Mouse (Mus musculus): Measurements from ENCODE around the gene Olfr1222.
"Not testable (repeated sequence)": the region's sequence is repeated elsewhere in the genome, so short reads cannot be mapped to it uniquely, and the experiment has no call there.

The Olfr1222 gene

DNA sequence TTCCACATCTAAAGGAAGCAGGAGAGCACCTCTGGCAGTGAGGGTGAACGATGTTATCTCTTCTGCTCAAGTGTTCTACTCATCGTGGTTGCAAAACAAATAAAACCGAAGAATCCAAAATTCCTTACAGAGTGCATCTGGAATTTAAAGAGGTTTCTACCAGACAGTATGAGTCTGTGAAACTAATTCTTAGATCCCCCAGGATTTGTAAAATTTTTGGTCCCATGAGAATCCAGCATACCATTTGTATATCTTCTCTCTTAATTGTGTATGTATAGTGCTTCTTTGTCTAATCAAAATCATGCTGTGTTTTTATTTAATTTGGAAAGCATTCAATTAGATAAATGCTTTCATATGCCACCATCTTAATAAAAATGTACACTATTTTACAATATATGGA, at the start of gene Olfr1222:
Gene Olfr1222, minus strand, starts transcription at position 101 of the 400 bp plus-strand sequence.
- DNase-seq (ENCODE audit: low spot score) = no peak

DNA sequence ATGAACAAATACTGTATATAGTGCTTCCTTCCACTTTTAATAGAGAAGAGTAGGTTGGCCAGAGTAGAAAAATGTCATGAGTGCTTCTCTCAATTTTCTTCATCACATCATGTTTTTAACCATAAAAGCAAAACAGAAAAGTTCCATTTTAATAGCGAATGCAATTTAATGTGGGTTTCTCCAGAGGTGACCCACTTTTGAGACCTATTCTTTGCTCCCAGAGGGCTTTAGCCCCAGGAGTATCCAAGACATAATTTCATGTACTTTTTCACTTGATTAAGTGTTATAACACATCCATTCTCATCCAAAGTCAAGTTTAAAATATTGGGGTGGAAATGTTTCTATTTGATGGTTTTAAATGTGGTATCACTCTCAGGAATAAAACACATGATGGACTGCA, 41.7 kb upstream of the Olfr1222 start, which contains the start of gene Olfr1225:
Gene Olfr1225, minus strand, starts transcription at position 101 of the 400 bp plus-strand sequence.
- no peak for DNase-seq (ENCODE audit: low spot score)

- DNase-seq (ENCODE audit: low spot score) = not testable (repeated sequence)
These were observed 31.9 kb upstream of the Olfr1222 start for GRCm38 (mm10) chr2:89164711-89165110.

DNA sequence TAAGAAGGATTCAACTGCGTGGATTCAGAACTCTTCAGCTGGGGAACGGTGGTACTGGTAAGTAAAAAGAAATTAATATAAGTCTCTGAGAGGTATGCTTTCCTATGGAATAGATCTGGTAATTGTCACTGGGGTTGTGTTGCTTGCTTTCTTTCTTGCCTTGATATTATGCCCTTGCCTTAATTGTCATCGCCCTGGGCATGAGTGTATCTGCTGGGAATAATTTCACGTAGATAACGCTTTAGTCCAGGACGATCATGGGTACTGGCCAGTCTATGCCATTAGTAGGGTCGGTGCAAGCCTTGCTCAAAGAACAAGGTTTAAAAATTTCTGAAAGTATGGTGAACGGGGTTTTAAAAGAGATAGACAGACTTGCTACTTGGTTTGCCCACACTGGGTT, 31.1 kb upstream of the Olfr1222 start, which contains the start of gene Olfr1224-ps1:
Gene Olfr1224-ps1, minus strand, starts transcription at position 101 of the 400 bp plus-strand sequence.
- not testable (repeated sequence) for DNase-seq (ENCODE audit: low spot score)

DNA sequence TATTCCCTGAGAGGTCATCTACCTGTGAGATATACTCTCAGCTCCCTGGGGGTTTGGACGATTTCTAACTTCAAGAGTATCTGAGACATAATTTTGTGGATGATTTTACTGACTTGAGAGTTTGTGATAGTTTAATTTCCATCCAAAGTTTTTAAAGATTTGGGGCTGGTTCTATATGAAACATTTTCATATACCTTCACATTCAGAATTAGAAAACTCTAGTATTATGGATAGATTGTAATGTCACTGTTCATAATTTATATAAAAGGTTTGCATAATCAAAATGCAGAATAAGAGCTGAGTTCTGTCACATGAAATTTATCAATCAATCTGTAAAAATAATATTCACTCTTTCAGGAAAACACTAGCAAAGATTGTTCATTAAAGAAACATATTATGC, 18.6 kb upstream of the Olfr1222 start, which contains the start of gene Olfr1223:
Gene Olfr1223, minus strand, starts transcription at position 101 of the 400 bp plus-strand sequence.
- no peak for DNase-seq (ENCODE audit: low spot score)

DNA sequence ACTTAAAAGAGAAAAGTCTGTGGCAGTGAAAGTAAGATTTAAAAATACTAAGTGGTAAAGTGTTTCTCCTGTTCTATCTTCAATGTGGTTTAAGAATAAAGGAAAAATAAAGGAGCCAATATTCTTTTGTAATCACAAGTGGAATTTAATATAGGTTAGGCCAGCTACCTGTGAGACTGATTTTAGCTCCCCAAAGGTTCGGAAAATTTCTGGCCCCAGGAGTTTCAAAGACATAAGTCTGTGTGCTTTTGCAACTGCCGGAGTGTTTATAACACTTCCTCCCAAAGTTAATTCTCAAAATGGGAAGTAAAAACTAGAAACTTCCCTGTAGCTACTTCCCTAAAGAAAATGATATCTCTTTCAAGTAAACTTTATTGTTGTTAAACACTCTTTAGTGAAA, 15.7 kb downstream of the Olfr1222 start, which contains the start of gene Olfr1221:
Gene Olfr1221, minus strand, starts transcription at position 101 of the 400 bp plus-strand sequence.
- DNase-seq (ENCODE audit: low spot score) = no peak

DNA sequence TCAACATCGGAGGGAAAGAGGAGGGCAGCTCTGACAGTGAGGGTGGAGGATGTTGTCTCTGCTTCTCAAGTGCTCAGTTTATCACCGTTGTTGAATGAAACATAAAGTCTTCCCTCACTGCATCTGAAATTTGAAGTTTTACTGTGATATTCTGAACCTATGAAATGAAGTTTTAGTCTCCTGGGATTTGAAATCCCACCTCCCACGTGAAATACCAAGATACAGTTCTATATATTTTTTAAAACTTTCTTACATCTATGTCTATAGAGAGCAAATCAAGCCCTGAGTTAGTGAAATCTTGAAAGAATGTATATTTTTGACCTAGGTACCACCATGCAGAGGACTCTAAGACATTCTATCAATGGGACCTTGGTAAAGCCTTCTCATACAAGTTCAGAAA, 26.1 kb downstream of the Olfr1222 start, which contains the start of gene Olfr1220:
Gene Olfr1220, minus strand, starts transcription at position 101 of the 400 bp plus-strand sequence.
- no peak for DNase-seq (ENCODE audit: low spot score)

DNA sequence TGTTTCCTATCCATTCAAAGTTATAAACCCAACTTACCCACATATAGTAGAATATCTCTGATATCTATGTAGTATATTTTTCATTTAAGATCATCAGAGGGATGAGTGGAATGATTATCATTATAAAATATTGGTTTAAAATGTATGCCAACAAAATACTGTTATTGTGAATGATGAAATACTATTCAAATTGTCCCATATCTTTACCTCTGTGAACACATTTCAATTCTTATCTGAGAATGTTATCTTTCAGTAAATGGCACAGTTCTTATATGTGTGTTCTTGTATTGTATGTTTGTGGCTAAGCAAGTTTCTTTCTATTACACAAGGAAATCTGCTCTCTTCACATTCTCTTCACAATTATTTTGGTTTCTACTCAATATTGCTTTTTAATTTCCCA, 27.2 kb downstream of the Olfr1222 start:
- DNase-seq (ENCODE audit: low spot score) = no peak

DNA sequence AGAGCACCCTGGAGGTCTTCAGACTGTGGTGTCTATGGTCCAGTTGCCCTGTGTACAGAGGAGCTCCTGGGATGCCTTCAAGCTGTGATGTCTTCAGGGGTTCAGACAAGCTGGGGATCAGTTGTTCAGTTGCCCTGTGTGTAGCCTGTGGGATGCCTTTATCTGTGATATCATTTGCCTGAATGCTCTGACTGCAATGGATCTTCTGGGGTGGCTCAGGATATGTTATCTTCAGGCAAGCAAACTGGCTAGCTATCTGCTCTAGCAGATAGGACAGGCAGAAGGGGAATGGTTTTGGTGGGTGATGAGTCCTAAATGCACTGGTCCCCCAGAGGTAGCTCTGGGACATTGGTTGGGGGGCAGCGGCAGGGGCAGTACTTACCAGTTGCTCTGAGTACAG, 39.0 kb downstream of the Olfr1222 start:
- no peak for DNase-seq (ENCODE audit: low spot score)

DNA sequence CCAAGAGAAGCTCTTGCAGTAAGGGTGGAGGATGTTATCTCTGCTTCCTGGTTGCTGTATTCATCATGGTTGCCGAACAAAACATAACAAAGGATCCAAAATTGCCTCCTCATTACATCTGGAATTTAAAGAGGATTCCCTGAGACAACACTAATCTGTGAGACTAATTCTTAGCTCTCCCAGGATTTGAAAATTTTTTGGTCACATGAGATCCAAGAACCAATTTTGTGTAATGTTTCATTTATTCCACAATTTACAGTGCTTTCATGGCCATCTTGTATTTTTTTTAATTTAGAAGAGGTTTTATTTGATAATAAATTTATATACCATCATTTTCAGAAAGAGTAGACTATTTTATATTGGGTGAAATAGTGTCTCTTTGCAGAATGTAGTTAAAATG, 49.4 kb downstream of the Olfr1222 start, which contains the start of gene Olfr1219:
Gene Olfr1219, minus strand, starts transcription at position 101 of the 400 bp plus-strand sequence.
- no peak for DNase-seq (ENCODE audit: low spot score)

DNA sequence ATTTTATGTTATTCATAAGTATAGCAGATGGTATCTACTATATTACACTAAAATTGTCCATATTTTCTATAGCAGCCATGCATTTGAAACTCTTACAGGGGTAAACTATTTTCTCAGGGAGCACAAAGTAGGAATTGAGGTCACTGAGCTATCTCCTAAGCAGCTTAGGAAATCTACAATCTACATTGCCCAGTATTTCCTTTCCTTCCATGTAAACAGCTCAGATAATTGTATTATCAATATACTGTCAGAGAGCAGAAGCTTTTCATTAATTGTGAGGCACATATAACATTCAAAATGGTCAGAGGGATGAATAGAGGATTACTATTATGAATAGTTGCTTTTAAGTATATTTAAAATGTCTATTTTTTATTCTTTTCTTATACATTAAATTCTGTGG, 51.4 kb downstream of the Olfr1222 start:
- no peak for DNase-seq (ENCODE audit: low spot score)

Data from urinary bladder, postnatal 10 days (tissue).